Mouse (Mus musculus) neural tube, embryonic 12.5 days (tissue): Measurements from ENCODE around the gene BC049352. TPM values are rescaled to one million over a fixed set of nuclear protein-coding genes. Genes with fewer than 3 reads are reported as not detected.

Experiments used
- ATAC-seq: fragments of 200-750 bp; cut with Nextera tagmentation; 2 replicates; pipeline ENCODE4 v1.8.0; 2017; ENCODE audit warnings: low read depth, mild to moderate bottlenecking, moderate TSS enrichment, moderate library complexity; ENCODE audit not compliant: low FRiP score
- H3K27ac ChIP-seq: fragments of 300-500 bp; sonication (generic); 2 replicates; pipeline ENCODE4 v1.5.1; 2016
- H3K27me3 ChIP-seq: fragments of 300-500 bp; sonication (generic); replicated peaks from 2 replicates; pipeline ENCODE4 v1.6.1; 2016; ENCODE audit warnings: mild to moderate bottlenecking
- H3K36me3 ChIP-seq: fragments of 300-500 bp; sonication (generic); 2 replicates; pipeline ENCODE4 v1.6.1; 2016; ENCODE audit warnings: mild to moderate bottlenecking
- H3K4me1 ChIP-seq: fragments of 300-500 bp; sonication (generic); 2 replicates; pipeline ENCODE4 v1.6.1; 2016
- H3K4me2 ChIP-seq: fragments of 300-500 bp; sonication (generic); replicated peaks from 2 replicates; pipeline ENCODE4 v1.6.1; 2016; ENCODE audit warnings: mild to moderate bottlenecking
- H3K4me3 ChIP-seq: fragments of 300-500 bp; sonication (generic); 2 replicates; pipeline ENCODE4 v1.5.1; 2016
- H3K9ac ChIP-seq: fragments of 300-500 bp; sonication (generic); 2 replicates; pipeline ENCODE4 v1.6.1; 2016; ENCODE audit warnings: mild to moderate bottlenecking
- H3K9me3 ChIP-seq: fragments of 300-500 bp; sonication (generic); 2 replicates; pipeline ENCODE4 v1.6.1; 2016; ENCODE audit warnings: mild to moderate bottlenecking
- WGBS: fragments of 180-500 bp; shearing (Covaris S2); methylation state at CpG from one replicate; pipeline ENCODE4 v1.1.7; 2016; 5-methylcytosine and 5-hydroxymethylcytosine counted together
- polyA plus RNA-seq: library from polyadenylated mRNA; unstranded; fragments of >200 nt; fragmentation: Nextera tagmentation; extraction: Ambion mirVana; gene quantifications from 2 replicates; pipeline ENCODE4 v1.2.1, GENCODE M21; 2016

The BC049352 gene
- polyA plus RNA-seq, 1 experiment from 2014 or later: not detected

GRCm38 (mm10) chr9:45197549-45197948 lies 15.7 kb downstream of the BC049352 start:
- no peaks in the 10 kb centered on the region for H3K9me3 ChIP-seq
- no peak overlapping the region for H3K4me3 ChIP-seq
- ATAC-seq: no peak
- no peak overlapping the region for H3K27ac ChIP-seq
- H3K27me3 ChIP-seq: no peaks in the 10 kb centered on the region
- H3K4me2 ChIP-seq: no peak overlapping the region
- H3K4me1 ChIP-seq: no peaks in the 10 kb centered on the region
- no peak overlapping the region for H3K9ac ChIP-seq
- no peaks in the 10 kb centered on the region for H3K36me3 ChIP-seq
- 88% methylated on average over 5 of the region's 5 CpGs for WGBS

GRCm38 (mm10) chr9:45201319-45201947 lies 19.6 kb downstream of the BC049352 start:
- no peaks in the 10 kb centered on the region for H3K4me1 ChIP-seq
- 89% methylated on average over 5 of the region's 5 CpGs for WGBS
- H3K4me2 ChIP-seq: no peak overlapping the region
- H3K4me3 ChIP-seq: no peak overlapping the region
- no peak overlapping the region for H3K9ac ChIP-seq
- no peaks in the 10 kb centered on the region for H3K27me3 ChIP-seq
- no peaks in the 10 kb centered on the region for H3K36me3 ChIP-seq
- H3K27ac ChIP-seq: no peak overlapping the region
- H3K9me3 ChIP-seq: no peaks in the 10 kb centered on the region
- ATAC-seq: no peak

DNA sequence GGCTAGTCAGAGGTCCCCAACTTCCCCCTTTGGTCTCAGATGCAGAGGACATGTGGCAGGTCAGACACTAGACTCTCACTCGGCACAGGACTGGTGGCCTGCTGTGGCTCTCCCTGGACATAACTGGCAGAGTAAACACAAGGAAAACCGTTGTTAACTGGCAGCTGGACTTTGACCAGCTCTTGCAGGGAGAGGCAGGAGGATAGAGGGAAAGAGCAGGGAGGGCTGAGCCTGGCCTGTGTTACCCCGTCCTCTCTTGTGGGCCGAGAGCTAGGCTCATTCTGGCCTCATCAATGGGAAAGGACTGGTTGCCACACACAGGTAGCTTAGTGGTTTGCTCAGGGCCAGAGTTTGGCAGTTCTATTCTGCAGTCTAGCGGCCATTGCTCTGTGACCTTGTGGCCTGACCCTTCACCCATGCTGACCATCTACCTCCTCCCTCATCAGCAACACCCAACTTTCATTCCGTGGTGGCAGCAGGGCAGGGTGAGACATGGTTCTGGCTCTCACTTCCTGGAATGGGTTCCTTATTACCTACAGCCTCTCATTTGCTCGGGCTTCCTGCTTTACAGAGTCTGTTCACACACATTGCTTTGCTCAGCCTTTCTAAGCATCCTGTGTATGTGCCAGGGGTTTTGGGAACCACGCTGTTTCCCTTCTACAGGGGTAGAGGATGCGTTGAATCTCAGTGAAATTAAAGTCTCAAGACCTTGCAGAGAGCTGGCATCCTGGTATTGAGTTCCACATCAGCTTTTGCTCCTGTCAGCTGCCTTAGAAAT lies 20.4 kb downstream of the BC049352 start:
- Histone ChIP-seq H3K4me3 (no peak overlapping the region), H3K9me3 (no peaks in the 10 kb centered on the region), H3K4me1 (no peaks in the 10 kb centered on the region), H3K27me3 (no peaks in the 10 kb centered on the region), H3K9ac (no peak overlapping the region), H3K4me2 (no peak overlapping the region), H3K27ac (no peak overlapping the region), H3K36me3 (no peaks in the 10 kb centered on the region)
- WGBS: 80% methylated on average over 9 of the region's 9 CpGs
- ATAC-seq: no peak

- Histone ChIP-seq H3K4me3 (no peak within 1 kb of the TSS), H3K4me1 (no peaks in the 10 kb centered on the region), H3K27ac (no peak within 1 kb of the TSS), H3K36me3 (no peaks in the 10 kb centered on the region), H3K9me3 (no peaks in the 10 kb centered on the region), H3K27me3 (no peaks in the 10 kb centered on the region), H3K4me2 (no peak within 1 kb of the TSS), H3K9ac (no peak within 1 kb of the TSS)
- WGBS: 81% methylated on average over 8 of the region's 8 CpGs
- no peak for ATAC-seq
Measured at GRCm38 (mm10) chr9:45203797-45204410, 22.1 kb downstream of the BC049352 start, which contains the start of gene Tmprss4. Gene Tmprss4, minus strand, starts transcription at chr9:45204092.

DNA sequence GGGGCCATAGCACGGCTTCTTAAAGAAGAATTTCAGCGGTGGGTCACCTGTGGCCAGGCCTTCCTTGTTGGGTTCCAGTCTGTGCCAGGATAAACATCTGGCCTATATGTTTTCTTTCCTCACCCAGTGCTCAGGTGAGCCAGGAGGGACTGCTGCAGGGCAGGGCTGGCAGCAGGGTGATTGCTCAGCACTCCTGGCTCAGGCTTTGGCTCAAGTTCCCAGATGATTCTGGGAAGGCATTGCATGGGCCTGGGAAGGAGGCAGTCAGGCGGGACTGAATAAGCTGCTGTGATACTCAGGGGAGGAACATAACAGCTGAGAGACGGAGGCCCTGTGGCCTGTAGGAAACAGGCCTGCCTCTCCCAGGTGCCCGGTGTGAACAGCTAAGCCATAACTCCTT lies 23.3 kb downstream of the BC049352 start:
- H3K27ac ChIP-seq: no peak overlapping the region
- H3K27me3 ChIP-seq: no peaks in the 10 kb centered on the region
- no peaks in the 10 kb centered on the region for H3K9me3 ChIP-seq
- no peak overlapping the region for H3K4me3 ChIP-seq
- H3K9ac ChIP-seq: no peak overlapping the region
- H3K4me1 ChIP-seq: no peaks in the 10 kb centered on the region
- no peaks in the 10 kb centered on the region for H3K36me3 ChIP-seq
- no peak for ATAC-seq
- 88% methylated on average over 5 of the region's 5 CpGs for WGBS
- no peak overlapping the region for H3K4me2 ChIP-seq

- H3K27ac ChIP-seq: no peak overlapping the region
- ATAC-seq: no peak
- no peaks in the 10 kb centered on the region for H3K27me3 ChIP-seq
- WGBS: 70% methylated on average over 4 of the region's 4 CpGs
- H3K4me1 ChIP-seq: no peaks in the 10 kb centered on the region
- no peak overlapping the region for H3K4me3 ChIP-seq
- no peaks in the 10 kb centered on the region for H3K36me3 ChIP-seq
- H3K9ac ChIP-seq: no peak overlapping the region
- H3K9me3 ChIP-seq: no peaks in the 10 kb centered on the region
- no peak overlapping the region for H3K4me2 ChIP-seq
Measured at GRCm38 (mm10) chr9:45206121-45206520, 24.3 kb downstream of the BC049352 start.

DNA sequence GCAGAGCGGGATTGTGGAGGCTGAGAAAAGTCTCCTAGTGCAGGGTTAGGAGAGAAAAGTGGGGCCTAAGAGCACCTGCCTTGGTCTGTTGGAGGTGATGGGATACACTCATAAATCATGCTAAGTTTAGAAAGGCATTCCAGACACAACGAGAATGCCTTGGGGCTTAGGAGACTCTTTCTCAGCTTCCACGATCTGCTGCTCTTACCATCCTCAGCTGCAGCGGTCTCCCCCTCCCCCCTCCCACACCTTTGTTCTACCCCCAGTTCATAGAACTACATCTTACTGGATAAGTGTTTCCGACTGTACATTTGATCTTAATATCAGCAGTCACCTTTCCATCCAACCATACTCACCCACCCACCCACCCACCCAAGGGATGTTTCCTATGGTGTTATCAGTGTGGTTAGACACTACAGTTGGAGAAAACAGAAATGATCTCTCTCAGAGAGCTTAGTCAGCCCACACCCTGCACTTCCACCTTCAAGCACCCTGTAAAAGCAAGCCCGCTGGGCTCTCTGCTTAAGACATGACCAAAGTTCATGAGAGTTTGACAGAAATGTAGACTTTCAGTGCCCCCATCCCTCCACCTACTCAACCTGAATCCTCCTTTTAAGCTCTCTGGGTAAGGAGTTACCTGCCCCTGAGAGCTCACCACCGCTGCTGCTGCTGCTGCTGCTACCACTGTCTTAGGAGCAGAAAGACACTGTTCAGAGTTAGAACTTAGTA lies 25.4 kb downstream of the BC049352 start:
- no peaks in the 10 kb centered on the region for H3K4me1 ChIP-seq
- no peak overlapping the region for H3K9ac ChIP-seq
- no peak for ATAC-seq
- no peak overlapping the region for H3K27ac ChIP-seq
- WGBS: 76% methylated on average over 7 of the region's 7 CpGs
- H3K9me3 ChIP-seq: no peaks in the 10 kb centered on the region
- no peak overlapping the region for H3K4me3 ChIP-seq
- no peak overlapping the region for H3K4me2 ChIP-seq
- H3K27me3 ChIP-seq: no peaks in the 10 kb centered on the region
- no peaks in the 10 kb centered on the region for H3K36me3 ChIP-seq

DNA sequence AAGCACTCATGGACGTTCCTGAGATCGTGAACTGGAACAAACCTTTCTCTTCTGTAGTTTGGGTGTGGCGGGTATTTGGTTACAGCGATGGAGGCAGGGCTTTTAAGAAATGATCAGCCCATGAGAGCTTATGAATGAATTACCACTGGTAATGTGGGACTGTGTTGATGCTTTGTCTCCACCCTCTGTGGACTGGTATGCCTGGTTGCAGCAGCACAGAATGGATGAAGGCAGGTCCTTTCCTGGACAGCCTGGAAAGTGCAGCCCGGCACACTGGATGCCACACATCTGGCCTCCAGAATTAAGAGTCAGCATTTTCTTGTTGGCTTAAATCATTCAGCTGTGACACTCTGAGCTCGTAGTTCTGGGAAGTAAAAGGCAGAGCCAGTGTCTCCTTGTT lies 30.2 kb downstream of the BC049352 start:
- Histone ChIP-seq H3K4me1 (no peaks in the 10 kb centered on the region), H3K27me3 (0 out of 2 replicates have a peak, but pooled peaks cover 3% of the 10 kb centered on the region), H3K4me2 (no peak overlapping the region), H3K4me3 (no peak overlapping the region), H3K9me3 (no peaks in the 10 kb centered on the region), H3K36me3 (no peaks in the 10 kb centered on the region), H3K9ac (no peak overlapping the region), H3K27ac (no peak overlapping the region)
- WGBS: 78% methylated on average over 6 of the region's 6 CpGs
- ATAC-seq: no peak

DNA sequence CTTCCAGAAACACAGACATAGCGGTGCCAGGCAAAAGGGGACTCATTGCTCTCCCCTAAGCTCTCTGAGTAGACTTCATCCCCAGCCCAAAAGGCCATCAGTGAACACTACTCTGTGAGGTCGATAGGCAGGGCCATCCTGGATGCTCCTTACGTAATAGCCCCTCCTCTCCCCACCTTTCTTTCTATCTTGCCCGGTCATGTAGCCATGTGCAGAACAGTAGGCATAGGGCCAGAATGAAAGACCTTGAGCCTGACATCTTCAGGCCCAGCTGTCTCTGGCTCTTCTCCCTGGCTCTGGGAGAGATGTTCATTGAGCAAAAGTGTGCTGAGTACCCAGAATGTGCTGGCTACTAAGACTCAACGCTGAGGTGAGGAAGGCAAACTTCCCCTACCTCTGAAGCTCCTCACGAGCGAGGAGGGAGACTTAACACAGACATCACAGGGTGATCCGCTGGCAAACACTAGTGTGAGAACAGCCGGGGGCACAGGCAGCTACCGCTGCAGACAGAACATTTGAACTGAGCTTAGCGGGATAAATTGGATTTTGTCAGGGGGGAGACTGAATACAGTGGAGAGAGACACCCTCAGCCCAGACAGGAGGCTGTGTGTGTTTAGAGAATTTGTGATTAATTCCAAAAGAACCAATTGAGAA lies 33.8 kb downstream of the BC049352 start:
- H3K9ac ChIP-seq: no peak overlapping the region
- no peak overlapping the region for H3K4me3 ChIP-seq
- no peak for ATAC-seq
- H3K4me1 ChIP-seq: no peaks in the 10 kb centered on the region
- H3K27ac ChIP-seq: no peak overlapping the region
- no peaks in the 10 kb centered on the region for H3K36me3 ChIP-seq
- H3K27me3 ChIP-seq: 0 out of 2 replicates have a peak, but pooled peaks cover 6% of the 10 kb centered on the region
- no peak overlapping the region for H3K4me2 ChIP-seq
- no peaks in the 10 kb centered on the region for H3K9me3 ChIP-seq
- WGBS: 73% methylated on average over 11 of the region's 11 CpGs

- H3K4me2 ChIP-seq: no peak overlapping the region
- 0 out of 2 replicates have a peak, but pooled peaks cover 6% of the 10 kb centered on the region for H3K27me3 ChIP-seq
- no peak overlapping the region for H3K27ac ChIP-seq
- no peak overlapping the region for H3K4me3 ChIP-seq
- WGBS: 83% methylated on average over 3 of the region's 3 CpGs
- H3K36me3 ChIP-seq: no peaks in the 10 kb centered on the region
- H3K4me1 ChIP-seq: no peaks in the 10 kb centered on the region
- ATAC-seq: no peak
- no peaks in the 10 kb centered on the region for H3K9me3 ChIP-seq
- H3K9ac ChIP-seq: no peak overlapping the region
Measured at GRCm38 (mm10) chr9:45219644-45220043, 37.8 kb downstream of the BC049352 start.

DNA sequence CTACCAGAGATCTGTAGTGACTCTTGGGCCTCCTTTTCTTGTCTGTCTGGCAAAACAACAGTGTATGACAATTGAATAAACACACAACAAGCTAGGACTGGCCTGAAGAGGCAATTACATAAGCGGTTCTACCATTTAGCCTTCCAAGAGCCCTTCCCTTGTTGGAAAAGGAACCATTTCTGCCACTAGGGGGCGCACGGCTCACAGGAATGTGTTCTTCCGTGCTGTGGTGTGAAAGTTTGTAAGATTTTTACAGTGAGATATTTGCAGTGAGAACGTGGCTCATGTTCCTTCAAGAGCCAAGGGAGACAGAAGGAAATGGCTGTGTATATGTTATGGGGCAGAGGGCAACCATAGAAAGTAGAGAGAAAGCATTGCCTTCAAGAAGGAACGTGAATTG lies 39.8 kb downstream of the BC049352 start:
- no peak for ATAC-seq
- H3K4me2 ChIP-seq: no peak overlapping the region

More for the DNA sequence above, 39.8 kb downstream of the BC049352 start:
- H3K36me3 ChIP-seq: no peaks in the 10 kb centered on the region
- no peaks in the 10 kb centered on the region for H3K4me1 ChIP-seq
- no peak overlapping the region for H3K9ac ChIP-seq
- H3K27ac ChIP-seq: no peak overlapping the region
- no peaks in the 10 kb centered on the region for H3K9me3 ChIP-seq
- H3K4me3 ChIP-seq: no peak overlapping the region
- WGBS: 19% methylated on average over 6 of the region's 6 CpGs
- 0 out of 2 replicates have a peak, but pooled peaks cover 3% of the 10 kb centered on the region for H3K27me3 ChIP-seq
